Mouse (Mus musculus) testis, postnatal 10 days (tissue): ENCODE data around the gene Cdc14b.

Experiments
- DNase-seq: peaks from one replicate; pipeline ENCODE4 v3.0.0; 2021; ENCODE audit warnings: low spot score

The Cdc14b gene

DNA sequence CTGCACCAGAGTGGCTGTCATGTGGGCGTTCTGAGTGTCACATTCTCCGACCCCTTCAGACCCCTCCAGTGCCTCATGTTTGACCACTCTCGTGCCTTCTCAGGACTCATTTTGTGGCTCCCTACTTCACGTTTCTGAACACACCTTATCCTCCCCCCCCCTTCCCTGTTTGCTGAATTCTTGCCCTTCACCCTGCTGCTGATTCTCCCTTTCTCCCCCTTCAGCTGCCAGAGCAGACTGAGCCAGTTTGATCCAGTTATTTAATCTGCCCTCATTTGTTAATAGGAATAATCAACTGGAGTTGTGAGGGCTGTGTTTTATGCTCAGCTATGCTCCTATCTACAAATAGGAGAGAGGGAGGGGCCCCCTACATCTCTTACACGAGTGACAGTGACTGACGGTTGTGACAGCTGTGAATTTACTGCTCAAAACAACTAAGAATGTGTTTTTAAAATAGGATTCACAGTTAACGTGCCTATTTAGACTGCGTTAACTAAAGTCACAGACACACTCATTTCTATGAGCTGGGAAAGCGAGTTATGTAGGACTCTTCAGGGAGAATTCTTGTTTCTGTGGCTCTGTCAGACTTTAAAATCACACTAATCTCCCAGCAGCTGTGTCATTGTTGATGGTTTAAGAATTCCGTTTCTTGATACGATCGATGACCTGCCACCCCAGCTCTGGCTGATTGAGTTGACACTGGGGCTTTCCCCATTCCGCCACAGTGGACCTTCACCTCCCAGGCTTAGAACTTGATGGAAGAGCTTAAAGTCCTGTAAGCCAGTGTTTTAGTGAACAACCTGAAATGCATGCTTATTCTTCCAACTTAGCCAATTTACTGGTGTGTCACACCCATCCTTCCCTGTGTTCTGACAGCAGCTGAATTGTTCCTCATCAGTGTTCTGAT, 96.1 kb downstream of the Cdc14b start:
- DNase-seq: no peak

- DNase-seq: no peak
Observed at GRCm38 (mm10) chr13:64178000-64178399, 97.1 kb downstream of the Cdc14b start.

DNA sequence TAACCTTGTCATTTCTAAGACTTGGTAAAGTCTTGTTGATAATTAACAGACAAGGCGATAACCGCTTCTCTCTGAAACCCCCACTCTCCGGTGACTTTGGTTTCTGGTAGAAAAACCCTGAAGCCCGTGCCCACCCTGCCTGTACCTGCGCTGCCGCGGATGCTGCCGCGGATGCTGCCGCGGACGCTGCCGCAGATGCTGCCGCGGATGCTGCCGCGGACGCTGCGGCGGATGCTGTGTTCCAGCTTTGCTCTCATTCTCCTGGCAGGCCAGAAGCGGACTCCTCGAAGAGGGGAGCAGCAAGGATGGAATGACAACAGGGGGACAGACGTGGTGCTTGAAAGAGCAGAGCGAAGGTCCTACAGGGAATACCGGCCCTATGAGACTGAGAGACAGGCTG, 105.3 kb downstream of the Cdc14b start:
- peak; percentile 52 for DNase-seq

GRCm38 (mm10) chr13:64163147-64163715, 111.9 kb downstream of the Cdc14b start:
- peak; percentile 35 for DNase-seq

- DNase-seq: peak; percentile 49
Observed at GRCm38 (mm10) chr13:64162626-64163025, 112.5 kb downstream of the Cdc14b start.

DNA sequence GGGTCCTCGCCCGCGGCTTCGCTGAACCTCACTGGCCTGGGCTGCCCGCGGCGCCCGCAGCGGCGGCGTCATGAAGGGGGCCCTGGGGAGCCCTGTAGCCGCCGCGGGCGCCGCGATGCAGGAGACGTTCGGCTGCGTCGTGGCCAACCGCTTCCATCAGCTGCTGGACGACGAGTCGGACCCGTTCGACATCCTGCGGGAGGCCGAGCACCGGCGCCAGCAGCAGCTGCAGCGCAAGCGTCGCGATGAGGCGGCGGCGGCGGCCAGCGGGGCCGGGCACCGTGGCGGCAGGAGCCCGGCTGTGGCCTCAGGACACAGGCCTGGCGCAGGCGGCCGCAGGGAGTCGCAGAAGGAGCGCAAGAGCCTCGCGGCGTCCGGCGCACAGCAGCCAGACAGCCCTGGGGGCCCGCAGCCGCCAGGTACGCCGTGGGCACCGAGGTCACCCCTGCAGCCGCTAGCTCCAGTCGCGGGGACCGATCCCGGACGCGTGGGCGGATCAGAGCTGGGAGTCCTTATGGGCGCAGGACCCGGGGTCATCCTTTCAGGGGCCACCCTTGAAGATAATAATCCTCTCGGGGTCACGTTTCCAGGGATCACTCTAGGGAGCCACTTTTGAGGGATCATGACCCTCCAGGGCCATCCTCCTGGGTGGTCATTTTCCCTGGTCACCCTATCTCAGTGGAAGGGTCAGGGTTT, 113.0 kb downstream of the Cdc14b start:
- DNase-seq: peak; percentile 72

DNA sequence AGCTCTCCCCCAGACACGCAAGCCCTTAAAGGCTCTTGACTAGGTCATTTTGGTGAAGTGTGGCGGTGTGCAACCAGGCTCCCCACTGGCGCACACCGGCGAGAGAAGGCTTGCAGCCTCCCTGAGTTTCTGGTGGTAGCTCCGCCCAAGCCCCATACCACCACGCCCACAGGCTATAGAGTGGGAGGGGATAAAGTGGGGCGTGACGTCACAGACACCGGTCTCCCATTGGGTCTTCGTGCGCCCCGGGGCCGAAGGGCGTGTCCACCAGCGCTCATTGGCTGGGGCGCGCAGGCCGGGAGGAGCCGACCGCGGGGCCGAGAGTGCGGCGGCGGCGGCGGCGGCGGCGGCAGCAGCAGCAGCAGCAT, 113.6 kb downstream of the Cdc14b start, which contains the start of gene Habp4:
Habp4 (plus strand) TSS at position 277 of the 368 bp plus-strand sequence.
- peak; percentile 99 for DNase-seq

DNA sequence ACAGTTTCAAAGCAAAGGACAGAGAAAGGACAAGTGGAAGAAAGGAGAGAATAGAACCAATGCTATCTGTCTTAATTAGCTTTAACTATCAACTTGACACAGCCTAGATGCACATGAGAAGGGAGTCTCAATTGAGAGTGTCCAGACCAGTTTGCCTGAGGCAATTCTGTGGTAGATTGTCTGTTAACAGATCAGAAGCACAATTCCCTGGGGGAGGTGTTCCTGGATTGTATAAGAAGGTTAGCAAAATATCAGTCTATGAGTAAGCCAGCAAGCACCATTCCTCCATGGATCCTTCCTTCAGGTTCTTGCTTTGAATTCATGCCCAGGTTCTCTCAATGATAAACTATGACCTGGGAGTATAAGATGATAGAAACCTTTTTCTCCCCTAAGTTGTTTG, 118.1 kb downstream of the Cdc14b start:
- DNase-seq: no peak

DNA sequence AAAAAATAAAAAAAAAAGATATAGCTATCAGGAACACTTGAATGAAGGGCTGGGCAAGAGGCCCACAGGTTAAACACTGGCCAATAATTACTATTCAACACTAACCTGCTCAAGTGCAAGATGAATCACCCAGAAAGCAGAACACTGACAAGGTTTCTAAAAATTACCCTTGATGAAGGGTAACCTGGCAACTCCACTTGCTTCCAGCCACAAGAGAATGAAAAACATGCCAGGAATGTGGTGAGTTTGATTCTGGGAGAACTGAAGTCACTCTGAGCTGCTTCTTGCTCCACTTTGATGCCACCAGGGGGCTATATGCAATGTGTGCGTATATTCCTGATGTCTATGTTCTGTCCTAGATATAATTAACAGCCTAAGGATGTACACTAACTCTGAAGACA, 119.9 kb downstream of the Cdc14b start:
- no peak for DNase-seq

- no peak for DNase-seq
Observed at GRCm38 (mm10) chr13:64154651-64155050, 120.4 kb downstream of the Cdc14b start.

GRCm38 (mm10) chr13:64153751-64154267, 121.3 kb downstream of the Cdc14b start:
- peak; percentile 61 for DNase-seq

DNA sequence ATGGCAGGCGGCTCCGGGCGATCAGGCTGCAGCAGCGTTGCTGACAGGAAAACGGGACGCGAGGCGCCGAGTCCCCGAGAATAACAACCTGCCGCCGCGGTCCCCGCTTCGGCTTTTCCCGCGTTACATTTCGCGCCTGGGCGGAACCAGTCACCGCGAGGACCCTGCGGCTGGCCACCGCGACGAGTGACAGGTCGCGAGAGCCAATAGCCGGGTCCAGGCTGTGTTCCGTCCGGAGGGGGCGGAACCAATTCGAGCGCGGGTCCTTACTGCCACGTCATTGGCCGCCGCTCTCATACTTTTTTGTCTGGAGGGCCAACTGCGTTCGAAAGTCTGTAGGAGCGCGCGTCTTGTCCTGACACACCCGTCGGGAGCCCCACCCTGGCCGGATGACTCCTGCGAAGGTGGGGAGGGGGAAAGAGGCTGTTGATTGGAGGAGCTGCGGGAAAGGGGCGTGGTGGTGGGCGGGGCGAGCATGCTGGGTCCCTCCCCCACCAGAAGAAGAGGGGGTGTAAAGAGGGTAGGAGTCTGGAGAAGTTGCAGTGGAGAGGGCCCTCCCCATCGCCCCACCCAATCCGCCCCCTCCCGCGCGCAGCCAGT, 121.9 kb downstream of the Cdc14b start, which contains the start of gene Zfp367:
Zfp367 (minus strand) TSS at position 120 of the 600 bp plus-strand sequence.
- DNase-seq: peak; percentile 99

DNA sequence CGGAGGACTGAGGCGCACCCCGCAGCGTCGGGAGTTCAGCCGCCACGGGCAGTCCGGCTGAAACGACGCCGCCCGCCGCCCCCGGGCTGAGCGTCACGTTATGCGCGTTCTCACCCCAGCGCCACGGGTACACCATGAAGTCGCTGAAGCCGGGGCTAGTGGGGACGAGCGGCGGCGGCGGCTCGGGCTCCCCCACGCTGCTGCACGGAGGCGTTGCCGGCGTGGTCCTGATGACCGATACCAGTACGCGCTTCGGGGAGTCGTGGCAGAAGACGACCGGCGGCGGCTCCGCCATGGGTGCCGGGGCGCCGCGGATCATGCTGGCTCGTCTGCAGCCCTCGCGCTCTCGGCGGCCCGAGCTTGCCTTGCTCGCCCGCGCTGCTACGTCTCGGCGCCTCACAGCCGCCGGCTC, 122.4 kb downstream of the Cdc14b start:
- no peak for DNase-seq

DNA sequence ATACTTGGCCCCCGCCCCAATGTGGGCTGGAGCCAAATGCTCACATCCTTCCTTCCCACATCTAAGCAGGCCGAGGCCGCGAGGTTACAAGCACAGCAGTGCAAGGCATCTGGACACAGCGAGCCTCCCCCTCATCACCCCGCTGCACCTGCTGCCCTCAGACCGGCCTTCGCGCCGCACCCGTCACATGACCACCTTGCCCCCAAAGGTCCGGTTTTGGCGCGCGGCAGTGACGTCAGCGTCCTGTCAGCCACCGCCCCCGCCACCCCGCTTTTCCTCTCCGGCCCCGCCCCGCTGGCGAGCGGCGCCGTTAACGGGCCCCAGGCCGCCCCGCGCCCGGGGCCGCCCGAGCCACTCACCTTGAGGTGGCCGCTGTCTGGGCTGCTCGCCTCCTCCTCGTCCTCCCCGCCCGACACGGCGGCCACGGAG, 122.8 kb downstream of the Cdc14b start:
- DNase-seq: peak; percentile 95

DNA sequence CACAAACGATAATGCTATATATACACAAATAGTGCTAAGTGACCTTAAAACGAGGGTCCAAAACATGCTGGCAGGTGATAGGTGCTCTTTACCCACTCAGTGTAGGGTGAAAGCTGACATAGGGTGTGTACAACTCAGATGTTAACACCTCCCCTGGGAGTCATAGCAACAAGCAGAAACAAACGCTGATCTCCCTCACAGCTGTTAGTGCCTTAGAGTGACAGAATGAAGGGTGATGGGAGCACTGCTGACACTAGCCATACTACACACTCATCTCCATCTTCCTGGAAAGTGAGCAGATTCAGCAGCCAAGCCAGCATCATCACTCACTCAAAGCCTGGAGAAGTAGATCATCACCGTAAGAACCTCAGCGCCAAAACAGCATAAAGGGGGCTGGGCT, 125.0 kb downstream of the Cdc14b start:
- DNase-seq: no peak
